Mouse (Mus musculus): ENCODE data around the gene Prr3. TPM values are rescaled to one million over a fixed set of nuclear protein-coding genes. Genes with fewer than 3 reads are reported as not detected.
A peak's percentile ranks its signal among the peaks of the same experiment; 100 is the strongest.

The Prr3 gene
- total and polyA plus RNA-seq, 3 experiments, result 4.0 to 32.0 (median 5.5) TPM

GRCm38 (mm10) chr17:35994175-35994878, 14.3 kb upstream of the Prr3 start:
- Histone ChIP-seq H3K36me3 (replicated peaks in 1 of 2; ENCODE audit: control insufficient read depth in 1 of 2, insufficient read depth in 1 of 2, low read length in 1 of 2) (peaks cover 0 to 12% of the 10 kb centered on the region in 2 experiments), H3K27ac (ENCODE audit: insufficient read depth, low read depth) (peak overlapping the region; percentile 60), H3K4me1 (ENCODE audit: control insufficient read depth in 1 of 2, insufficient read depth in 2 of 2) (peaks cover 4 to 10% of the 10 kb centered on the region in 2 experiments; a peak in 2 of 4 replicates), H3K4me3 (replicated peaks in 1 of 3; ENCODE audit: low read depth in 2 of 3, low read length in 2 of 3, poor library complexity in 1 of 3) (peak overlapping the region; percentile 69 to 73 (median 69)), H3K9ac (ENCODE audit: insufficient read depth, low read depth) (peak overlapping the region; percentile 96), H3K9me3 (replicated peaks; ENCODE audit: low read length) (no peaks in the 10 kb centered on the region), H3K79me2 (replicated peaks; ENCODE audit: control insufficient read depth, extremely low read depth, insufficient read depth, poor library complexity, severe bottlenecking) (peaks cover 24% of the 10 kb centered on the region), H3K27me3 (replicated peaks) (no peaks in the 10 kb centered on the region), H3K4me2 (ENCODE audit: insufficient read depth, low read depth, poor library complexity, severe bottlenecking) (peak overlapping the region; percentile 85; the same call in 1 of the 2 replicates)
- DNase-seq (ENCODE audit: extremely low read depth), result peak; percentile 92
- dilution Hi-C loops (cut with MboI; ENCODE audit: extremely low pct_ligation_motif_present, extremely low pct_unique_long_range_greater_than_20kb, low sequenced_read_pairs) (no loop called here), in situ Hi-C loops (cut with MboI; ENCODE audit: low pct_ligation_motif_present, low pct_unique_long_range_greater_than_20kb, low sequenced_read_pairs) (no loop called here)
- no peak for TF ChIP-seq JUND (conservative IDR thresholded peaks at IDR 0.05; ENCODE audit: low read depth, low read length)
- no peak for TF ChIP-seq ETS1 (conservative IDR thresholded peaks at IDR 0.05; ENCODE audit: low read depth, low read length)
- TF ChIP-seq NELFE (IDR thresholded peaks at IDR 0.05; ENCODE audit: low read depth, low read length), result peak; percentile 91
- peak; percentile 92 for TF ChIP-seq SIN3A (IDR thresholded peaks at IDR 0.05; ENCODE audit: low read length)
- peak; percentile 82 for TF ChIP-seq HCFC1 (IDR thresholded peaks at IDR 0.05; ENCODE audit: low read depth, low read length)
- peak; percentile 61 for TF ChIP-seq TCF12 (IDR thresholded peaks at IDR 0.05; ENCODE audit: low read depth, low read length)
- peak; percentile 88 for TF ChIP-seq ELF1 (IDR thresholded peaks at IDR 0.05; ENCODE audit: low read depth, low read length)
- no peak for TF ChIP-seq E2F4 (IDR thresholded peaks at IDR 0.05; ENCODE audit: insufficient replicate concordance, low read depth, low read length)
- TF ChIP-seq TBP (conservative IDR thresholded peaks at IDR 0.05; ENCODE audit: low read depth, low read length), result peak; percentile 82; the same call in 1 of the 2 replicates
- peak; percentile 82; the same call in 1 of the 2 replicates for TF ChIP-seq ZMIZ1 (IDR thresholded peaks at IDR 0.05; ENCODE audit: low read depth, low read length)
- peak; percentile 26; the same call in 1 of the 2 replicates for TF ChIP-seq IRF4 (IDR thresholded peaks at IDR 0.05; ENCODE audit: low read depth, low read length)
- no peak for TF ChIP-seq CTCF (conservative IDR thresholded peaks at IDR 0.05 in 1 of 2, IDR thresholded peaks at IDR 0.05 in 1 of 2; ENCODE audit: low read depth in 2 of 2, low read length in 2 of 2)
- TF ChIP-seq MXI1 (IDR thresholded peaks at IDR 0.05; ENCODE audit: low read depth, low read length), result peak; percentile 85; the same call in 1 of the 2 replicates
- TF ChIP-seq ZC3H11A (IDR thresholded peaks at IDR 0.05; ENCODE audit: low read depth, low read length), result no peak
- no peak for TF ChIP-seq PAX5 (IDR thresholded peaks at IDR 0.05; ENCODE audit: low read length)
- TF ChIP-seq POLR2A (IDR thresholded peaks at IDR 0.05; ENCODE audit: low read depth, low read length), result peak; percentile 92
- no peak for TF ChIP-seq RCOR1 (conservative IDR thresholded peaks at IDR 0.05; ENCODE audit: low read depth, low read length)
- TF ChIP-seq RAD21 (IDR thresholded peaks at IDR 0.05; ENCODE audit: low read depth, low read length), result no peak
- TF ChIP-seq POLR2AphosphoS2 (IDR thresholded peaks at IDR 0.05; ENCODE audit: low read depth, low read length), result peak; percentile 82; the same call in 1 of the 2 replicates
- no peak for TF ChIP-seq KAT2A (IDR thresholded peaks at IDR 0.05; ENCODE audit: insufficient replicate concordance, low read length)
- peak; percentile 79; the same call in 1 of the 2 replicates for TF ChIP-seq CHD1 (IDR thresholded peaks at IDR 0.05; ENCODE audit: low read depth, low read length)

Data from CH12.LX (cell line).